In the genomic region with DNA sequence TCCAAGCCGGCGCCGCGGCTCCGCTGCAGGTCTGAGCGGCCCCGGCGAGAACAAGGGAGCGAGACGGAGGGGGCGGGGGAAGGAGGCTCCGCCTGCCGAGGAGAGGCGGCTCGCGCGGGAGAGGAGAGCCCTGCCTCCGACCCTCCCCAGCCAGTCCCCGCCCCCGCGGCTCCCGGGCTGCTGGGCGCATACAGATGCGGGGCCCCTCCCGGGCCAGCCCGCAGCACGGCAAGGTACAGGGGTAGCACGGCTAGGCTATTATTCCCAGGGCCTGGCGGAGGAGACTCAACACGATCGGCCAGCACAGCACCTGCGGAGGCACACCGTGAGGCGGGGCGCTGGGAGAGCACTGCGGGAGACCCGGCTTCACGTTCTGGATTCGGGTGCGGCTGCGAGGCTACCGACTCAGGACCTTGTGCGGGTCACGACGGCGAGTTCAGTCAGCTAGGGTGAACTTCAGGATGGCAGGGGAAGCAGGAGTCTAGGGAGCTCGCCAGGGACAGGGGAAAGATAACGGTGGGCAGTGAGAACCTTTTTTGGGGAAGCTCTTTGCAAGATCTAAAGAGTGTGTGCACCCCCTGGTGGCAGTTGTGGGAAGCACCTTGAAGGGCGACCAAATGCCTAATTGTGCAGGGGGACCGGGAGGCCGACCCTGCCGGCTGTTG, we compare ENCODE assay signal across 8 mouse cellular contexts. TPM values are rescaled to one million over a fixed set of nuclear protein-coding genes. Genes with fewer than 3 reads are reported as not detected.
DNase-seq lines count a peak whose midpoint lies in the region; ATAC-seq lines count a peak whose summit lies in the region.

A gene (minus strand): TSS at position 60 of the 665 bp plus-strand sequence.

- peak; percentile 96 for ATAC-seq in intestine, embryonic 16.5 days

- peak within 1 kb of the TSS; percentile 77 for H3K4me3 ChIP-seq in intestine, embryonic 16.5 days (ENCODE audit: low read length)

- H3K4me1 ChIP-seq in intestine, embryonic 16.5 days (ENCODE audit: control insufficient read depth, insufficient read depth, low read length) = peaks cover 7% of the 10 kb centered on the region

- peak within 1 kb of the TSS; percentile 69 for H3K27ac ChIP-seq in intestine, embryonic 16.5 days (ENCODE audit: low read length)

- intact Hi-C loops in left cerebral cortex, postnatal 25 days (cut with DNase I) = loop anchor here (1.0 to 5.0 kb wide), 5 partner anchors 59 to 583 kb away; a partner anchor contains a TSS

- WGBS in intestine, embryonic 16.5 days = under 1% methylated on average over 49 of the region's 52 CpGs

- DNase-seq in adrenal gland, postnatal 10 days = peak; percentile 94
- peak; percentile 95 for DNase-seq in embryo, embryonic 9.5 days (ENCODE audit: extremely low spot score)
- peak; percentile 73 to 87 for DNase-seq in gastrocnemius, postnatal 4 days (ENCODE audit: low spot score in 2 of 2)
- DNase-seq in left cerebral cortex, postnatal 25 days (ENCODE audit: low spot score in 2 of 2) = peak; percentile 87 to 89
- peak; percentile 91 for DNase-seq in mesoderm, embryonic 11.5 days (ENCODE audit: low read depth, low spot score)
- peak; percentile 91 for DNase-seq in right cerebral cortex, postnatal 25 days
- peak; percentile 85 to 90 for DNase-seq in urinary bladder, postnatal 4 days (ENCODE audit: low spot score in 2 of 2)

- no peaks in the 10 kb centered on the region for H3K9me3 ChIP-seq in intestine, embryonic 16.5 days (ENCODE audit: control insufficient read depth, low read length)

- H3K27me3 ChIP-seq in intestine, embryonic 16.5 days (replicated peaks; ENCODE audit: control insufficient read depth, insufficient read depth, low read length) = no peaks in the 10 kb centered on the region

- peak within 1 kb of the TSS; percentile 86 for H3K9ac ChIP-seq in intestine, embryonic 16.5 days (ENCODE audit: low read depth, low read length)

- H3K4me2 ChIP-seq in intestine, embryonic 16.5 days (ENCODE audit: low read depth, low read length) = peak within 1 kb of the TSS; percentile 94

- H3K36me3 ChIP-seq in intestine, embryonic 16.5 days (ENCODE audit: control insufficient read depth, insufficient read depth, low read length) = peaks cover 22% of the 10 kb centered on the region

RNA-seq across cellular contexts. Expression of the gene that starts here (rescaled TPM):
- total RNA-seq in adrenal gland, postnatal 10 days (2021) = 1 to 10 TPM; 1.7 to 2.5 TPM
- total RNA-seq in gastrocnemius, postnatal 4 days (2021) = 1 to 10 TPM; 3.2 to 3.5 TPM
- 1.5 and 1.7 TPM in 2 replicates for polyA plus RNA-seq in intestine, embryonic 16.5 days (2015; fragmentation: Nextera tagmentation; extraction: Ambion mirVana)
- total RNA-seq in left cerebral cortex, postnatal 25 days (2021) = 10 to 100 TPM in 1 of 2 experiments, 1 to 10 TPM in 1; 8.0 to 11.1 TPM

Comparison
In these comparisons a context has a peak if more than half of its experiments do, and no peak if none do; other contexts are left out.
1. Peak in every context shown above with its lines: DNase-seq, ATAC-seq, H3K4me3 ChIP-seq and H3K27ac ChIP-seq.